Mouse (Mus musculus) midbrain, embryonic 13.5 days (tissue): ENCODE measurements around the gene Kmt2b. TPM values are rescaled to one million over a fixed set of nuclear protein-coding genes. Genes with fewer than 3 reads are reported as not detected.

Experiments
- ATAC-seq: fragments of 200-750 bp; cut with Nextera tagmentation; 2 replicates; pipeline ENCODE4 v1.8.0; 2017; ENCODE audit warnings: mild to moderate bottlenecking, moderate TSS enrichment, moderate library complexity
- H3K27ac ChIP-seq: fragments of 300-500 bp; sonication (generic); 2 replicates; pipeline ENCODE4 v1.5.1; 2015; ENCODE audit warnings: inconsistent platforms, mild to moderate bottlenecking, moderate library complexity
- H3K27me3 ChIP-seq: fragments of 300-500 bp; sonication (generic); 2 replicates; pipeline ENCODE4 v1.6.1; 2015; ENCODE audit warnings: mild to moderate bottlenecking, inconsistent platforms
- H3K36me3 ChIP-seq: fragments of 300-500 bp; sonication (generic); 2 replicates; pipeline ENCODE4 v1.6.1; 2015; ENCODE audit warnings: mild to moderate bottlenecking, inconsistent platforms
- H3K4me1 ChIP-seq: fragments of 300-500 bp; sonication (generic); replicated peaks from 2 replicates; pipeline ENCODE4 v1.6.1; 2015; ENCODE audit warnings: inconsistent platforms
- H3K4me2 ChIP-seq: fragments of 300-500 bp; sonication (generic); replicated peaks from 2 replicates; pipeline ENCODE4 v1.6.1; 2015; ENCODE audit warnings: moderate library complexity, mild to moderate bottlenecking, inconsistent platforms
- H3K4me3 ChIP-seq: fragments of 300-500 bp; sonication (generic); replicated peaks from 2 replicates; pipeline ENCODE4 v1.5.1; 2015; ENCODE audit warnings: mild to moderate bottlenecking, inconsistent platforms
- H3K9ac ChIP-seq: fragments of 300-500 bp; sonication (generic); replicated peaks from 2 replicates; pipeline ENCODE4 v1.6.1; 2015; ENCODE audit warnings: mild to moderate bottlenecking, inconsistent platforms
- H3K9me3 ChIP-seq: fragments of 300-500 bp; sonication (generic); 2 replicates; pipeline ENCODE4 v1.6.1; 2016; ENCODE audit warnings: mild to moderate bottlenecking, inconsistent platforms
- WGBS: fragments of 180-500 bp; shearing (Covaris S2); methylation state at CpG from one replicate; pipeline ENCODE4 v1.1.7; 2015; 5-methylcytosine and 5-hydroxymethylcytosine counted together
- polyA plus RNA-seq: library from polyadenylated mRNA; unstranded; fragments of >200 nt; fragmentation: Nextera tagmentation; extraction: Ambion mirVana; gene quantifications from 2 replicates; pipeline ENCODE4 v1.2.1, GENCODE M21; 2015

The Kmt2b gene
- polyA plus RNA-seq, 1 experiment from 2014 or later: 12.9 TPM

GRCm38 (mm10) chr7:30562526-30563116 is 25.9 kb downstream of the Kmt2b start:
- 0 out of 2 replicates have a peak, but pooled peaks have one; percentile 8 for ATAC-seq
- peak overlapping the region; percentile 69 for H3K27ac ChIP-seq
- H3K4me3 ChIP-seq: peak overlapping the region; percentile 83
- H3K4me1 ChIP-seq: peaks cover 36% of the 10 kb centered on the region
- no peaks in the 10 kb centered on the region for H3K9me3 ChIP-seq
- 2% methylated on average over 27 of the region's 27 CpGs for WGBS
- peak overlapping the region; percentile 68 for H3K9ac ChIP-seq
- peaks cover 31% of the 10 kb centered on the region for H3K36me3 ChIP-seq
- H3K4me2 ChIP-seq: peak overlapping the region; percentile 89
- H3K27me3 ChIP-seq: no peaks in the 10 kb centered on the region

- Histone ChIP-seq H3K4me1 (peaks cover 36% of the 10 kb centered on the region), H3K27me3 (no peaks in the 10 kb centered on the region), H3K27ac (no peak overlapping the region), H3K4me2 (peak overlapping the region; percentile 91; the same call in 1 of the 2 replicates), H3K4me3 (no peak overlapping the region), H3K36me3 (peaks cover 31% of the 10 kb centered on the region), H3K9me3 (no peaks in the 10 kb centered on the region), H3K9ac (no peak overlapping the region)
- 77% methylated on average over 2 of the region's 2 CpGs for WGBS
- no peak for ATAC-seq
These were observed 28.2 kb downstream of the Kmt2b start for GRCm38 (mm10) chr7:30560296-30560695.

- Histone ChIP-seq H3K9me3 (no peaks in the 10 kb centered on the region), H3K4me1 (peaks cover 35% of the 10 kb centered on the region), H3K4me2 (peak within 1 kb of the TSS; percentile 91), H3K9ac (peak within 1 kb of the TSS; percentile 81), H3K4me3 (peak within 1 kb of the TSS; percentile 56), H3K27me3 (peaks cover 2% of the 10 kb centered on the region; the same call in 1 of the 2 replicates), H3K36me3 (peaks cover 36% of the 10 kb centered on the region), H3K27ac (no peak within 1 kb of the TSS; the same call in 1 of the 2 replicates)
- ATAC-seq: peak; percentile 86
- under 1% methylated on average over 20 of the region's 20 CpGs for WGBS
These were observed 29.0 kb downstream of the Kmt2b start, which contains the start of gene Lin37 for GRCm38 (mm10) chr7:30559443-30559954. Lin37 (minus strand) TSS chr7:30559838.

- Histone ChIP-seq H3K4me3 (peak overlapping the region; percentile 56), H3K36me3 (peaks cover 40% of the 10 kb centered on the region), H3K27ac (no peak overlapping the region; the same call in 1 of the 2 replicates), H3K27me3 (peaks cover 8% of the 10 kb centered on the region; the same call in 1 of the 2 replicates), H3K4me2 (peak overlapping the region; percentile 91), H3K9ac (peak overlapping the region; percentile 81), H3K9me3 (no peaks in the 10 kb centered on the region), H3K4me1 (peaks cover 29% of the 10 kb centered on the region)
- 15% methylated on average over 12 of the region's 12 CpGs for WGBS
- ATAC-seq: peak; percentile 3; the same call in 1 of the 2 replicates
These were observed 29.7 kb downstream of the Kmt2b start for GRCm38 (mm10) chr7:30558656-30559442.

- no peak for ATAC-seq
- Histone ChIP-seq H3K27ac (no peak overlapping the region), H3K27me3 (peaks cover 8% of the 10 kb centered on the region; the same call in 1 of the 2 replicates), H3K4me3 (peak overlapping the region; percentile 56; the same call in 1 of the 2 replicates), H3K36me3 (peaks cover 40% of the 10 kb centered on the region), H3K9me3 (no peaks in the 10 kb centered on the region), H3K9ac (peak overlapping the region; percentile 81; the same call in 1 of the 2 replicates), H3K4me2 (peak overlapping the region; percentile 91), H3K4me1 (peaks cover 34% of the 10 kb centered on the region)
- 91% methylated on average over 13 of the region's 13 CpGs for WGBS
These were observed 30.5 kb downstream of the Kmt2b start for GRCm38 (mm10) chr7:30557901-30558514.

GRCm38 (mm10) chr7:30556894-30557536 is 31.5 kb downstream of the Kmt2b start:
- WGBS: 94% methylated on average over 18 of the region's 18 CpGs
- Histone ChIP-seq H3K4me1 (peaks cover 35% of the 10 kb centered on the region), H3K27ac (no peak overlapping the region), H3K4me2 (no peak overlapping the region), H3K4me3 (no peak overlapping the region), H3K36me3 (peaks cover 40% of the 10 kb centered on the region), H3K27me3 (peaks cover 8% of the 10 kb centered on the region; the same call in 1 of the 2 replicates), H3K9me3 (no peaks in the 10 kb centered on the region), H3K9ac (no peak overlapping the region)
- no peak for ATAC-seq

GRCm38 (mm10) chr7:30553810-30554584 is 34.5 kb downstream of the Kmt2b start:
- Histone ChIP-seq H3K27me3 (peaks cover 8% of the 10 kb centered on the region; the same call in 1 of the 2 replicates), H3K9ac (peak overlapping the region; percentile 70; the same call in 1 of the 2 replicates), H3K9me3 (no peaks in the 10 kb centered on the region), H3K27ac (no peak overlapping the region), H3K4me1 (peaks cover 34% of the 10 kb centered on the region), H3K4me2 (peak overlapping the region; percentile 85), H3K36me3 (peaks cover 44% of the 10 kb centered on the region), H3K4me3 (peak overlapping the region; percentile 65)
- 86% methylated on average over 22 of the region's 22 CpGs for WGBS
- no peak for ATAC-seq

GRCm38 (mm10) chr7:30553021-30553589 is 35.4 kb downstream of the Kmt2b start:
- Histone ChIP-seq H3K4me1 (peaks cover 25% of the 10 kb centered on the region), H3K36me3 (peaks cover 51% of the 10 kb centered on the region), H3K4me3 (peak overlapping the region; percentile 65), H3K4me2 (peak overlapping the region; percentile 85), H3K27me3 (peaks cover 8% of the 10 kb centered on the region; the same call in 1 of the 2 replicates), H3K27ac (peak overlapping the region; percentile 68; the same call in 1 of the 2 replicates), H3K9ac (peak overlapping the region; percentile 70), H3K9me3 (no peaks in the 10 kb centered on the region)
- 8% methylated on average over 23 of the region's 23 CpGs for WGBS
- ATAC-seq: no peak

- Histone ChIP-seq H3K4me2 (peak within 1 kb of the TSS; percentile 85), H3K4me1 (peaks cover 21% of the 10 kb centered on the region), H3K9ac (peak within 1 kb of the TSS; percentile 70), H3K9me3 (no peaks in the 10 kb centered on the region), H3K4me3 (peak within 1 kb of the TSS; percentile 65), H3K27ac (peak within 1 kb of the TSS; percentile 95), H3K36me3 (peaks cover 50% of the 10 kb centered on the region), H3K27me3 (peaks cover 8% of the 10 kb centered on the region; the same call in 1 of the 2 replicates)
- WGBS: under 1% methylated on average over 44 of the region's 44 CpGs
- peak; percentile 95 for ATAC-seq
These were observed 36.2 kb downstream of the Kmt2b start, which contains the start of the genes Hspb6 and Proser3 for GRCm38 (mm10) chr7:30552102-30553020. Hspb6 (plus strand) TSS chr7:30552178. Proser3 (minus strand) TSS chr7:30552299.
